Mouse (Mus musculus) gastrocnemius, postnatal 10 days (tissue): Measurements from ENCODE around the gene Heatr5b. TPM values are rescaled to one million over a fixed set of nuclear protein-coding genes. Genes with fewer than 3 reads are reported as not detected.
A peak's percentile ranks its signal among the peaks of the same experiment; 100 is the strongest.

Experiments used
- DNase-seq: peaks from one replicate; pipeline ENCODE4 v3.0.0; 2021; ENCODE audit warnings: mixed read lengths
- total RNA-seq, 2 experiments: library from RNA; stranded (reverse); gene quantifications; 2 replicates each; pipeline ENCODE4 v1.2.3; 2021

Heatr5b gene
- total RNA-seq, 2 experiments from 2014 or later, result 10.0 to 12.5 TPM

GRCm38 (mm10) chr17:78768937-78769336 lies 66.2 kb downstream of the Heatr5b start:
- DNase-seq, result no peak

GRCm38 (mm10) chr17:78767546-78767945 lies 67.6 kb downstream of the Heatr5b start:
- DNase-seq, result no peak

GRCm38 (mm10) chr17:78766084-78766483 lies 69.1 kb downstream of the Heatr5b start:
- no peak for DNase-seq

- no peak for DNase-seq
Measured at GRCm38 (mm10) chr17:78763272-78763671, 71.9 kb downstream of the Heatr5b start.

- no peak for DNase-seq
Measured at GRCm38 (mm10) chr17:78752938-78753655, 82.1 kb downstream of the Heatr5b start.

- peak; percentile 11 for DNase-seq
Measured at GRCm38 (mm10) chr17:78752064-78752463, 83.1 kb downstream of the Heatr5b start.

GRCm38 (mm10) chr17:78748440-78748839 lies 86.7 kb downstream of the Heatr5b start:
- no peak for DNase-seq

GRCm38 (mm10) chr17:78738416-78738815 lies 96.7 kb downstream of the Heatr5b start:
- no peak for DNase-seq

- no peak for DNase-seq
Measured at GRCm38 (mm10) chr17:78737771-78738170, 97.4 kb downstream of the Heatr5b start.

- DNase-seq, result no peak
Measured at GRCm38 (mm10) chr17:78737096-78737495, 98.1 kb downstream of the Heatr5b start, which contains the start of gene Strn. Gene Strn (minus strand): TSS chr17:78737196.

GRCm38 (mm10) chr17:78736473-78736988 lies 98.6 kb downstream of the Heatr5b start:
- peak; percentile 99 for DNase-seq

GRCm38 (mm10) chr17:78735731-78736472 lies 99.3 kb downstream of the Heatr5b start:
- no peak for DNase-seq

GRCm38 (mm10) chr17:78734806-78735205 lies 100.4 kb downstream of the Heatr5b start:
- no peak for DNase-seq

- no peak for DNase-seq
Measured at GRCm38 (mm10) chr17:78732056-78732455, 103.1 kb downstream of the Heatr5b start.

- DNase-seq, result no peak
Measured at GRCm38 (mm10) chr17:78726746-78727449, 108.3 kb downstream of the Heatr5b start.

- DNase-seq, result no peak
Measured at GRCm38 (mm10) chr17:78724461-78725055, 110.6 kb downstream of the Heatr5b start.

- no peak for DNase-seq
Measured at GRCm38 (mm10) chr17:78721690-78722089, 113.5 kb downstream of the Heatr5b start.

GRCm38 (mm10) chr17:78719086-78719485 lies 116.1 kb downstream of the Heatr5b start:
- no peak for DNase-seq

- DNase-seq, result no peak
Measured at GRCm38 (mm10) chr17:78710258-78710657, 124.9 kb downstream of the Heatr5b start.

GRCm38 (mm10) chr17:78708422-78708821 lies 126.7 kb downstream of the Heatr5b start:
- no peak for DNase-seq

- no peak for DNase-seq
Measured at GRCm38 (mm10) chr17:78702988-78703387, 132.2 kb downstream of the Heatr5b start.
